9 mouse cellular contexts compared by ENCODE assay signal in the genomic region with DNA sequence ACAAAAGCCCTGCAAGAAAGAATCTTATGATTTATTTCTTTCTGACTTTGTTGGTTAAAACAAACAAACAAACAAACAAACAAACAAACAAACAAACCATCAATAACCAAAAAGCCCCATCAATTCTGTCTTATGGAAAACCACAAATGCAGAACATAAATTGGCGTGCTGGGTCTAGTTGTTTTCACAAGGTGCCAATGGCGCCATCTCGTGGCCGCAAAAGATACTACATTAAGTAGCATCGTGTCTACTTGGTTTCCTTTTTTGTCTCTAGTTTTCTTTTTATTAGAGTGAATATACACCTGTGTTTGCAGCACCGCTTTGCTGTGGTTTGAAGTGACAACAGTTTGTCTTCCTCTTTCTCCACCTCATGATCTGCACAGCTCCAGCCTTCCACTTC. TPM values are rescaled to one million over a fixed set of nuclear protein-coding genes. Genes with fewer than 3 reads are reported as not detected.
DNase-seq lines count a peak whose midpoint lies in the region; ATAC-seq and TF ChIP-seq lines count a peak whose summit lies in the region.
"Had no signal": no experiment of that assay in that cellular context is flagged by ENCODE, and none has a peak within 500 bp of the region (broad histone marks: within the 10 kb centered on the region; RNA-seq: fewer than 3 reads in every experiment).

No protein-coding gene starts in this region.

- no peaks in the 10 kb centered on the region for H3K36me3 ChIP-seq in ES-E14 (ENCODE audit: control insufficient read depth, insufficient read depth, low read length, poor library complexity, severe bottlenecking)
- no peaks in the 10 kb centered on the region for H3K36me3 ChIP-seq in liver, postnatal 0 days (replicated peaks; ENCODE audit: insufficient read depth, low read length)
- H3K36me3 ChIP-seq: limb, embryonic 13.5 days had no signal

- no peak overlapping the region for H3K4me2 ChIP-seq in liver, postnatal 0 days (ENCODE audit: low read depth, low read length)
- H3K4me2 ChIP-seq: limb, embryonic 13.5 days had no signal

- H3K9ac ChIP-seq in ES-E14 (ENCODE audit: insufficient read depth, low read depth, low read length, poor library complexity, severe bottlenecking) = no peak overlapping the region
- H3K9ac ChIP-seq in liver, postnatal 0 days (replicated peaks) = no peak overlapping the region
- H3K9ac ChIP-seq: limb, embryonic 13.5 days had no signal

- peak; percentile 84 for TF ChIP-seq CTCF in liver, postnatal 0 days (IDR thresholded peaks at IDR 0.05; ENCODE audit: low read depth)

- DNase-seq in B cell, adult 2 months = peak; percentile 85 to 88
- peak; percentile 47 for DNase-seq in ES-E14 (ENCODE audit: low read depth, low spot score)
- DNase-seq in cerebellum, adult 18-20 months = peak; percentile 70 to 83
- peak; percentile 23 to 74 for DNase-seq in frontal cortex, postnatal 14 days (ENCODE audit: low spot score in 2 of 2)
- peak; percentile 81 to 92 for DNase-seq in kidney, postnatal 36 days
- DNase-seq in liver, postnatal 0 days = peak; percentile 77
- DNase-seq in right cerebral cortex, postnatal 4 days = peak; percentile 88

- no peaks in the 10 kb centered on the region for H3K9me3 ChIP-seq in ES-E14 (ENCODE audit: control insufficient read depth, insufficient read depth, low read depth, low read length)
- H3K9me3 ChIP-seq in liver, postnatal 0 days (ENCODE audit: low read length) = no peaks in the 10 kb centered on the region
- H3K9me3 ChIP-seq: limb, embryonic 13.5 days had no signal

- WGBS in liver, postnatal 0 days (ENCODE audit: insufficient replicate concordance) = 2% methylated on average over 6 of the region's 6 CpGs

- 0 out of 2 replicates have a peak, but pooled peaks cover 7% of the 10 kb centered on the region for H3K27me3 ChIP-seq in liver, postnatal 0 days (ENCODE audit: insufficient read depth, low read length)

- no peak overlapping the region for H3K27ac ChIP-seq in ES-E14 (ENCODE audit: insufficient read depth, low read depth, low read length, poor library complexity, severe bottlenecking)
- H3K27ac ChIP-seq in liver, postnatal 0 days (ENCODE audit: low read depth) = no peak overlapping the region
- H3K27ac ChIP-seq: limb, embryonic 13.5 days had no signal

- H3K4me3 ChIP-seq in ES-E14 (ENCODE audit: insufficient read depth in 1 of 2, low read depth in 1 of 2, low read length in 2 of 2, poor library complexity in 1 of 2, severe bottlenecking in 1 of 2) = no peak overlapping the region
- H3K4me3 ChIP-seq in liver, postnatal 0 days (ENCODE audit: low read depth, low read length) = no peak overlapping the region
- H3K4me3 ChIP-seq: limb, embryonic 13.5 days had no signal

- no peak for ATAC-seq in liver, postnatal 0 days
- ATAC-seq in monocyte, adult 5-6 weeks (replicated peaks; ENCODE audit: insufficient number of reproducible peaks, low FRiP score, low TSS enrichment, poor library complexity, severe bottlenecking) = no peak

- peaks cover 0 to 2% of the 10 kb centered on the region in 2 experiments; a peak in 1 of 4 replicates for H3K4me1 ChIP-seq in ES-E14 (ENCODE audit: control insufficient read depth in 2 of 2, insufficient read depth in 2 of 2, low read length in 2 of 2, poor library complexity in 1 of 2)
- no peaks in the 10 kb centered on the region for H3K4me1 ChIP-seq in liver, postnatal 0 days (ENCODE audit: insufficient read depth)

- TF ChIP-seq EP300 in liver, postnatal 0 days (IDR thresholded peaks at IDR 0.05; ENCODE audit: low read depth) = no peak

- in situ Hi-C loops in ES-E14 (cut with MboI; ENCODE audit: low sequenced_read_pairs in 2 of 2, unreplicated experiment in 2 of 2) = no loop called here

TF ChIP-seq in ES-E14, 5 proteins besides CTCF, POLR2A, EP300 and RAD21:
- TF ChIP-seq ZC3H11A (IDR thresholded peaks at IDR 0.05; ENCODE audit: borderline replicate concordance, low read depth, low read length) (peak; percentile 69; the same call in 1 of the 2 replicates), HCFC1 (IDR thresholded peaks at IDR 0.05; ENCODE audit: borderline replicate concordance, insufficient read depth, low read length) (no peak)

RNA-seq across cellular contexts. Expression of gene Kcnj5, which starts 6.2 kb away (rescaled TPM):
- 0.13 TPM in 1 of 2 replicates, not detected in the other for total RNA-seq in ES-E14 (2012; rRNA removed)
- 0.81 and 0.85 TPM in 2 replicates for polyA plus RNA-seq in liver, postnatal 0 days (2015; fragmentation: Nextera tagmentation; extraction: Ambion mirVana)
- 0.87 TPM in 1 of 3 replicates, not detected in the others for total RNA-seq in monocyte, adult 5-6 weeks (2017)

RNA-seq across cellular contexts. Expression of gene Kcnj1, which starts 22.0 kb away (rescaled TPM):
- not detected in 2 replicates for total RNA-seq in ES-E14 (2012; rRNA removed)
- polyA plus RNA-seq in liver, postnatal 0 days (2015; fragmentation: Nextera tagmentation; extraction: Ambion mirVana) = not detected in 2 replicates
- 0.21 to 1.4 TPM (median 0.49 TPM) in 3 replicates for total RNA-seq in monocyte, adult 5-6 weeks (2017)
- polyA plus RNA-seq: limb, embryonic 13.5 days had no signal
